In the genomic region with DNA sequence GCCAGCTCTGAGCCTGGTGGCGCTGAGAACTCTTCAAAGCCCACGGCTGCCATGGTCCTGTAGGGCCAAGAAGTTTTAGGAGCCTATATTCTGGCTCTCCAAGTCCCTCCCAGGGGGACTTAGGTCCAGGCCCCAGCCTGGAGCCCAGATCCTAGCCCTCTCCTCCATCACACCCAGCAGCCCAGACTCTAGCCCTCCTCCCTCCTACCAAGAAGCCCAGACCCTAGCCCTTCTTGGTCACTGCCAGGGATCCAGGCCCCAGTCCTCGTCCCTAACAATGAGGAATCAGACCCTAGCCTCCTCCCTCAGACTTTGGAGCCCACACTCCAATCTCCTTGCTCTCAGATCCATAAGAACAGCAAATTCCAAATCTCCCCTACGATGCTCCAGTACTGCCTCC, we compare ENCODE assay signal across 8 mouse cellular contexts. TPM values are rescaled to one million over a fixed set of nuclear protein-coding genes. Genes with fewer than 3 reads are reported as not detected.
DNase-seq lines count a peak whose midpoint lies in the region; ATAC-seq and TF ChIP-seq lines count a peak whose summit lies in the region.

No protein-coding gene starts in this region.

- peak overlapping the region; percentile 99 for H3K4me2 ChIP-seq in limb, embryonic 13.5 days (replicated peaks)
- H3K4me2 ChIP-seq in stomach, embryonic 14.5 days (replicated peaks; ENCODE audit: low read depth, low read length) = peak overlapping the region; percentile 98

- no peak; the same call in 1 of the 2 replicates for TF ChIP-seq POLR2A in testis, adult 2 months (IDR thresholded peaks at IDR 0.05; ENCODE audit: control insufficient read depth, low read depth, low read length)

- peak overlapping the region; percentile 92 for H3K27ac ChIP-seq in testis, adult 2 months (ENCODE audit: control insufficient read depth, insufficient read depth, low read depth, low read length)
- no peak overlapping the region for H3K27ac ChIP-seq in limb, embryonic 13.5 days
- H3K27ac ChIP-seq in stomach, embryonic 14.5 days (ENCODE audit: low read length) = peak overlapping the region; percentile 61; the same call in 1 of the 2 replicates

- DNase-seq in cerebellum, adult 11-12 months = peak; percentile 59
- DNase-seq in cerebellum, postnatal 10 days = no peak
- no peak for DNase-seq in testis, postnatal 10 days (ENCODE audit: low spot score)
- no peak for DNase-seq in spleen, postnatal 14 days (ENCODE audit: low spot score in 2 of 2)
- no peak for DNase-seq in embryo, embryonic 10.5 days (ENCODE audit: low spot score)

- H3K4me3 ChIP-seq in testis, adult 2 months (ENCODE audit: control insufficient read depth, low read depth, low read length) = peak overlapping the region; percentile 100
- H3K4me3 ChIP-seq in limb, embryonic 13.5 days = peak overlapping the region; percentile 74
- H3K4me3 ChIP-seq in stomach, embryonic 14.5 days (ENCODE audit: low read depth, low read length) = peak overlapping the region; percentile 73

- no peaks in the 10 kb centered on the region for H3K27me3 ChIP-seq in testis, adult 2 months (ENCODE audit: control insufficient read depth, insufficient read depth, low read length)
- no peaks in the 10 kb centered on the region for H3K27me3 ChIP-seq in limb, embryonic 13.5 days
- no peaks in the 10 kb centered on the region for H3K27me3 ChIP-seq in stomach, embryonic 14.5 days (ENCODE audit: control insufficient read depth, insufficient read depth, low read length)

- 26% methylated on average over 4 of the region's 4 CpGs for WGBS in limb, embryonic 13.5 days
- WGBS in stomach, embryonic 14.5 days = 37% methylated on average over 4 of the region's 4 CpGs

- no peak for TF ChIP-seq CTCF in testis, adult 2 months (IDR thresholded peaks at IDR 0.05; ENCODE audit: control insufficient read depth, insufficient read depth, insufficient replicate concordance, low read depth, low read length)

- H3K4me1 ChIP-seq in testis, adult 2 months (ENCODE audit: control insufficient read depth, insufficient read depth, low read length) = peaks cover 14% of the 10 kb centered on the region
- H3K4me1 ChIP-seq in limb, embryonic 13.5 days = peaks cover 23% of the 10 kb centered on the region
- peaks cover 18% of the 10 kb centered on the region for H3K4me1 ChIP-seq in stomach, embryonic 14.5 days (ENCODE audit: control insufficient read depth, insufficient read depth, low read length)

- H3K36me3 ChIP-seq in testis, adult 2 months (ENCODE audit: control insufficient read depth, insufficient read depth, low read length) = peaks cover 1% of the 10 kb centered on the region; the same call in 1 of the 2 replicates
- peaks cover 53% of the 10 kb centered on the region for H3K36me3 ChIP-seq in limb, embryonic 13.5 days
- H3K36me3 ChIP-seq in stomach, embryonic 14.5 days (ENCODE audit: control insufficient read depth, insufficient read depth, low read length) = peaks cover 17% of the 10 kb centered on the region; the same call in 1 of the 2 replicates

- no peaks in the 10 kb centered on the region for H3K9me3 ChIP-seq in limb, embryonic 13.5 days
- H3K9me3 ChIP-seq in stomach, embryonic 14.5 days (ENCODE audit: control insufficient read depth, low read depth, low read length) = no peaks in the 10 kb centered on the region

- H3K9ac ChIP-seq in limb, embryonic 13.5 days = peak overlapping the region; percentile 90
- peak overlapping the region; percentile 80 for H3K9ac ChIP-seq in stomach, embryonic 14.5 days (replicated peaks; ENCODE audit: low read depth, low read length)

- peak; percentile 38 for ATAC-seq in limb, embryonic 13.5 days (ENCODE audit: low FRiP score, low read depth)
- peak; percentile 12; the same call in 1 of the 2 replicates for ATAC-seq in stomach, embryonic 14.5 days (ENCODE audit: insufficient number of reproducible peaks, insufficient read depth, low FRiP score, low read depth)

RNA-seq across cellular contexts. Expression of a gene that starts 0.7 kb away (rescaled TPM):
- 17.2 and 18.1 TPM in 2 replicates for polyA plus RNA-seq in testis, adult 2 months (2012; rRNA removed)
- 29.5 and 29.8 TPM in 2 replicates for polyA plus RNA-seq in limb, embryonic 13.5 days (2015; fragmentation: Nextera tagmentation; extraction: Ambion mirVana)
- polyA plus RNA-seq in stomach, embryonic 14.5 days (2014; fragmentation: Nextera tagmentation; extraction: Ambion mirVana) = 22.3 and 22.4 TPM in 2 replicates

RNA-seq across cellular contexts. Expression of a gene that starts 0.8 kb away (rescaled TPM):
- 24.8 and 26.4 TPM in 2 replicates for polyA plus RNA-seq in testis, adult 2 months (2012; rRNA removed)
- 121 and 124 TPM in 2 replicates for polyA plus RNA-seq in limb, embryonic 13.5 days (2015; fragmentation: Nextera tagmentation; extraction: Ambion mirVana)
- 85.3 and 94.4 TPM in 2 replicates for polyA plus RNA-seq in stomach, embryonic 14.5 days (2014; fragmentation: Nextera tagmentation; extraction: Ambion mirVana)

RNA-seq across cellular contexts. Expression of a gene that starts 11.9 kb away (rescaled TPM):
- polyA plus RNA-seq in testis, adult 2 months (2012; rRNA removed) = 99.6 and 122 TPM in 2 replicates
- 435 and 440 TPM in 2 replicates for polyA plus RNA-seq in limb, embryonic 13.5 days (2015; fragmentation: Nextera tagmentation; extraction: Ambion mirVana)
- 517 and 630 TPM in 2 replicates for polyA plus RNA-seq in stomach, embryonic 14.5 days (2014; fragmentation: Nextera tagmentation; extraction: Ambion mirVana)

RNA-seq across cellular contexts. Expression of a gene that starts 13.1 kb away (rescaled TPM):
- 1.9 and 3.2 TPM in 2 replicates for polyA plus RNA-seq in testis, adult 2 months (2012; rRNA removed)
- 0.08 and 0.14 TPM in 2 replicates for polyA plus RNA-seq in limb, embryonic 13.5 days (2015; fragmentation: Nextera tagmentation; extraction: Ambion mirVana)
- 0.41 TPM in 1 of 2 replicates, not detected in the other for polyA plus RNA-seq in stomach, embryonic 14.5 days (2014; fragmentation: Nextera tagmentation; extraction: Ambion mirVana)

RNA-seq across cellular contexts. Expression of a gene that starts 16.0 kb away (rescaled TPM):
- polyA plus RNA-seq in testis, adult 2 months (2012; rRNA removed) = 26.3 and 27.1 TPM in 2 replicates
- 63.7 and 66.8 TPM in 2 replicates for polyA plus RNA-seq in limb, embryonic 13.5 days (2015; fragmentation: Nextera tagmentation; extraction: Ambion mirVana)
- 58.3 and 59.5 TPM in 2 replicates for polyA plus RNA-seq in stomach, embryonic 14.5 days (2014; fragmentation: Nextera tagmentation; extraction: Ambion mirVana)
